Mouse (Mus musculus) megakaryocyte-erythroid progenitor cell, adult 5 weeks (primary cell): ENCODE data around the gene Tmc4. TPM values are rescaled to one million over a fixed set of nuclear protein-coding genes. Genes with fewer than 3 reads are reported as not detected.

ENCODE experiments used
- polyA plus RNA-seq: library from polyadenylated mRNA; stranded (reverse); fragments of >175 nt; gene quantifications from 2 replicates; pipeline ENCODE4 v1.2.3, GENCODE M21; 2012

Gene Tmc4
- 3.5 and 5.2 TPM in 2 replicates for polyA plus RNA-seq

GRCm38 (mm10) chr7:3677342-3677741 lies at the start of gene Tmc4:
Tmc4 (minus strand) TSS chr7:3677553.

DNA sequence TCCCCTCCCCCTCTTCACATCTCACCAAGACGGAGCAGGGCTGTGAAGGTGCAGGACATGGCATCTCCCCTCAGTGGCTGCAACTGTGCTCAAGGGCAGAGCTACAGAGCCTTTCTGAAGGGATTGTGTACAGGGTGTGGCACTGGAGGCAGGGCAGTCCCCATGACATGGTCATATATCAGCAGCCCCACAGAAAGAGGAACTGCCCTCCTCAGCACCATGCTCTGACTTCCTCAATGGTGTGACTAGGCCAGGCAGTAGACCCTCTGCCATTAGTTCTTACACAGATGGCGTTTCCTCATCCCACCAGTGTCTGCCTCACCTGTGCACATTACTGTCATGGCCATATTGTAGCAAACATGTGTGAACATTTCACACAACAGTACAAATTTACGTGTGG lies 42.9 kb upstream of the Tmc4 start, which contains the start of gene Pirb:
Gene Pirb, minus strand, starts transcription at position 124 of the 400 bp plus-strand sequence.

GRCm38 (mm10) chr7:3703879-3704441 lies 26.6 kb upstream of the Tmc4 start, which contains the start of gene Rps9:
Rps9 (plus strand) TSS chr7:3703993.

GRCm38 (mm10) chr7:3692987-3693808 lies 15.8 kb upstream of the Tmc4 start, which contains the start of gene Mboat7:
Mboat7 (minus strand) TSS chr7:3693523.

DNA sequence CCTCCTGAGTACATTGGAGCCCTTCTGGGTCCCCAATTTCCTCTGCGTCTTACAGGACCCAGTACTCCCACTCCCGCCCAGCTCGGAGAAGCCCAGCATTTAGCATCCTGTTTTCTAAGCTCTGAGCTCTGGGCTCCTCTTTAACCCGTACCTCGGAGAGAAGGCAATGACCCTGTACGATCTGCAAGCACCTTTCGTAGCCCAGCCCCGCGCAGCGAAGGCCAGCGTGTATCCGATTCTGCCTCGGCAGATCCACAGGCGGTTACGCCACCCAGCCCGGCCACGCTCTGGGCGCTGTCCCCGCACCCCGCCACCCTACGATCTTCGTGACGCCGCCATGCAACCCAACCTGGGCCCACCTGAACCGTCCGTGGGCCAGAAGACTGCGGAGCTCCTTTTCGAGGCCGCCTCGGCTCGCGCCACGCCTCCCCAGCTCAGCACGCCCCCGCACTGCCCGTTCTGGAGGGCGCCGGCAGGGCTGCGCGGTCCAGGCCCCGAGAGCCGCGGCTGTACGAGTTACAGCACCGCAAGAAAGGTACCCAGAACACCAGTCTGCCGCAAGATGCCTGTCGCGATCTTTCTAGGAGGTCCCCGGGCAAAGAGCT lies 15.1 kb upstream of the Tmc4 start, which contains the start of gene Tsen34:
Gene Tsen34, plus strand, starts transcription at position 482 of the 605 bp plus-strand sequence.

GRCm38 (mm10) chr7:3665215-3666114 lies 11.9 kb downstream of the Tmc4 start, which contains the start of gene Leng1:
Leng1 (minus strand) TSS chr7:3665840.

DNA sequence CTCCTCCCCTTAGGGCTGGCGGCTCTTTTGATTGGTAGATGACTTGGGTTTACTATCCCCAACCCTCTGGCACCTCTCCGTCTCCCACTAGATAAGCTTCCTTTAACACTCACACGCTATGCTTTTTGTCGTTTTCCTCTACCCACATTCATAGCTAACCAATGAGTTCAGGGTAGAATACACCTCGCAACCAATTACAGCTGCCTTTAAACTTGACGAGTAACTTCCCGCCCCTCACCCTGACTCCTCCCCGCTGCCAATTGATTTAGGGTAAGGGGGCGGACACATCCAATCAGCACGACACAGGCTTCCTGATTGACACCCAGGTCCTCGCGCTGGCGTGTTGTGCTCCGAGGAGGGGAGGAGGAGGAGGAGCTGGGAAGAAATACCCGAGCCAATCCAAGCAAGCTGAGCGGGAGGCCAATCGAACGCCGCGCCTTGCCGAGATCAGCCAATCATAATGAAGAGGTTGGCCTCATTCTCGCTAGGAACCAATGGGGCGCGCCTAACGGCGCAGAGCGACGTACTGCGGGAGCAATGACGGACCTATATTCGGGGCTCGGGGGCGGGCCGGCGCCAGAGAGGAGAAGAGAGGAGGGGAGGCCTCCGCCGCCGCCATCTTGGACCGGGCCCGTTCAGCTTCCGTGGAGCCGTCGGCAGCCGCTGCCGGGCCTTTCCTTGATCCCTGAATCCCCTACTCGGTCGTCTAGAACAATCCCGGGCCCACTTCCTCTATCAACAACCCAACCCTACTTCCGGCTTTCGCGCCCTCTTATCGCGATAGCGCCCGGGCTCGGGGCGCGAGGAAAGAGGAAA lies 32.5 kb downstream of the Tmc4 start, which contains the start of gene Cnot3:
Gene Cnot3, plus strand, starts transcription at position 597 of the 816 bp plus-strand sequence.

DNA sequence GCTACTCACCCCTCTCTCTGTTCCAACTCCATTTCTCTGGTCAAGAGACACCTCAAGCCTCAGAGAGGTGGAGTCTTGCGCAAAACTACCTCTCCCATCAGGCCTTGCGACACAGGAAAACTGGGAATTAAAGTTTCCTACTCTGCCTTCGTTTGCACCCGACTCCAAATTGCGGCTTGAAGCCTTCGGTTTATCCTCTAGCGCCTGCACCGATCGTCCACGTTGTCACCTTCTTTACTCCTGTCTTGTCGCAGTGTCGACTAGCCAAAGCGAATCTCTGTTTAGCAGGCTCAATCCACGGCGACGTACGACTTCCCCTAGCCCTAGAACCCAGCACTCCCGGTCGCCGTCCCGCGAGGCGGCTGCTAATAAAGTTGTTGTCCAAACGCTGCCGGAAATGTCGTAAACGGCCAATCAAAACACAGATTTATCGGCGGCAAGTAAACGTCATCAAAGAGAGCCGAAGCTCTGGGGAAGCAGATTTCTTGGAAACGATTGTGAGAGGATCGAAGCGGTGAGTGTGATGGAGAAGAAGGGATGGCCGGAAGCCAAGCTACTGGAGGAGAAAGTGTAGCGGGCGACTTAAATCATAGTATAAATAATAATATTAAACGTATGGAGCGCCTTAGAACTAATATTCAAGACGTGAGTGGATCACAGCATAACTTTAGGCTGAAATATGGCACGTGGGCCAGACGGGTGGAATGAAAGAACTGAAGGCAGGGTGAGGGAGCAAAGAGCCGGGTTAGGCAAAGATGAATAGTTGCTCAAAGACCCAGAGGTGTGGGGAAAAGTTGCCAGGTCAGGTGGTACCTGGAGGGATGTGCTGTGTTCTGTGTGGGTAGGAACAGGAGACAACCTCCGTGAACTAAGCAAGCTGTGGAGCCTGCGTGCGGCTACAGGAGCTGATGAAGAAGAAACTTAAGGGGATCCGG lies 47.5 kb downstream of the Tmc4 start, which contains the start of the genes Tfpt and Prpf31:
Gene Tfpt, minus strand, starts transcription at position 387 of the 935 bp plus-strand sequence.
Gene Prpf31, plus strand, starts transcription at position 443 of the 935 bp plus-strand sequence.

DNA sequence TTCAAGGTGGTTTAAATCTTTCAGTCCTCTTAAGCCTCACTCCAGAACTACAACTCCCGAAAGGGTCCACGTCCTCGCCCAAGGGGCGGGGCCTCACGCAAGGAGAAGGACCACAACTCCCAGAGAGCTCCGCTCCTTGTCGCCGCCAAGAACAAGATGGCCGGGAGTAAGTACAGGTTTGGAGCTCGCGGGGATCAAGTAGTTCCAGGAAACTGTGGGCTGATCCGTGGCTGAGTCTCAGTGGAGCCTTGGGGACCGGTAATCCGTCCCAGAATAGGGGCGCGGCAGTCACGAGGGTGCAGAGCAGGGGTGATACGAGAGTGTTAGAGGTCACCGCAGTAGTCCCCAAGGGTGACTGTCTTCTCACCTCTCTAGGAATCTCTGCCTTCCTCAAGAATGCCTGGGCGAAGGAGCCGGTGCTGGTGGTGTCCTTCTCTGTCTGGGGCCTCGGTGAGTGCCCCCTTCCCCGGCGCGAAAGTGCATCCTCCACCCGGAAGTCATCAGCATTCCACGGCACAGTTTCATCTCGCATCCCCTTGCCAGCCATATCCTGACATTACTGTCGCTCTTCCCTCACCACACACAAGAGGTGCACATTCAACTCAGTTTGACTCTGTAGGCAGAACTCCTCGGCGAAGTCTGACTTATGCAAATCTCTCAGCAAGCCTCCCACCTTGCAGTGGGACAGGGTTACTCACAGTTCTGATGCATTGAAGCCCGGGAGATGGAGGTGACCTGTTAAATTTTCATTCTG lies 59.9 kb downstream of the Tmc4 start, which contains the start of gene Ndufa3:
Gene Ndufa3, plus strand, starts transcription at position 132 of the 754 bp plus-strand sequence.

GRCm38 (mm10) chr7:3616057-3616388 lies 61.3 kb downstream of the Tmc4 start, which contains the start of gene Oscar:
Oscar (minus strand) TSS chr7:3616157.

Other genes with a start within 250 kb of the Tmc4 start
- gene Tarm1, start 174.9 kb downstream of the Tmc4 start, polyA plus RNA-seq: 0.06 and 0.10 TPM in 2 replicates
- gene Oscar, start 61.4 kb downstream of the Tmc4 start, polyA plus RNA-seq: 0.41 TPM in 1 of 2 replicates, not detected in the other
- gene Ndufa3, start 60.2 kb downstream of the Tmc4 start, polyA plus RNA-seq: 51.3 and 61.9 TPM in 2 replicates
- gene Tfpt, start 47.6 kb downstream of the Tmc4 start, polyA plus RNA-seq: 35.3 and 35.6 TPM in 2 replicates
- gene Prpf31, start 47.6 kb downstream of the Tmc4 start, polyA plus RNA-seq: 45.1 and 55.8 TPM in 2 replicates
- 442 and 459 TPM in 2 replicates for gene Cnot3, start 32.3 kb downstream of the Tmc4 start, polyA plus RNA-seq
- gene Leng1, start 11.7 kb downstream of the Tmc4 start, polyA plus RNA-seq: 14.6 and 19.7 TPM in 2 replicates
- gene Tsen34, start 15.3 kb upstream of the Tmc4 start, polyA plus RNA-seq: 50.6 and 58.3 TPM in 2 replicates
- gene Mboat7, start 16.0 kb upstream of the Tmc4 start, polyA plus RNA-seq: 135 and 140 TPM in 2 replicates
- 1,328 and 1,611 TPM in 2 replicates for gene Rps9, start 26.4 kb upstream of the Tmc4 start, polyA plus RNA-seq
- gene Pirb, start 42.8 kb upstream of the Tmc4 start, polyA plus RNA-seq: 1.7 and 2.4 TPM in 2 replicates
- 0.06 TPM in 1 of 2 replicates, not detected in the other for gene Gm15448, start 148.1 kb upstream of the Tmc4 start, polyA plus RNA-seq
- gene Pira2, start 167.5 kb upstream of the Tmc4 start, polyA plus RNA-seq: 0.14 and 0.15 TPM in 2 replicates
- 0.13 TPM in 1 of 2 replicates, not detected in the other for gene Gm14548, start 220.6 kb upstream of the Tmc4 start, polyA plus RNA-seq
- 0.05 and 0.13 TPM in 2 replicates for gene Lilra6, start 237.9 kb upstream of the Tmc4 start, polyA plus RNA-seq